Mouse (Mus musculus) C2C12 (cell line): ENCODE measurements around the gene Zfp91.

ENCODE experiments used
- CEBPB ChIP-seq: IDR thresholded peaks from one replicate; pipeline ENCODE4 v1.6.1; 2011; ENCODE audit warnings: low read depth, mild to moderate bottlenecking, control low read depth, moderate library complexity
- CTCF ChIP-seq: IDR thresholded peaks from one replicate; pipeline ENCODE4 v1.5.1; 2011; ENCODE audit not compliant: control insufficient read depth, insufficient read depth, insufficient read length
- MAX ChIP-seq: IDR thresholded peaks from one replicate; pipeline ENCODE4 v1.6.1; 2011; ENCODE audit warnings: mild to moderate bottlenecking, control low read depth
- MYOD1 ChIP-seq: IDR thresholded peaks from one replicate; pipeline ENCODE4 v1.6.1; 2011; ENCODE audit warnings: low read depth; ENCODE audit not compliant: control insufficient read depth, insufficient read length
- USF1 ChIP-seq: IDR thresholded peaks from one replicate; pipeline ENCODE4 v1.6.1; 2011; ENCODE audit warnings: low read depth, mild to moderate bottlenecking, control low read depth, moderate library complexity

- TF ChIP-seq CTCF, result no peak
- TF ChIP-seq MAX, result no peak
- TF ChIP-seq CEBPB, result no peak
- no peak for TF ChIP-seq USF1
- TF ChIP-seq MYOD1, result no peak
These were observed 75.5 kb downstream of the Zfp91 start for GRCm38 (mm10) chr19:12720463-12720862.
